Mouse (Mus musculus) hindbrain, postnatal 0 days (tissue): Measurements from ENCODE around the gene Edn2. TPM values are rescaled to one million over a fixed set of nuclear protein-coding genes. Genes with fewer than 3 reads are reported as not detected.

Experiments
- ATAC-seq: fragments of 200-750 bp; cut with Nextera tagmentation; 2 replicates; pipeline ENCODE4 v1.8.0; 2017; ENCODE audit warnings: mild to moderate bottlenecking, moderate TSS enrichment, moderate library complexity
- DNase-seq: peaks from one replicate; pipeline ENCODE4 v3.0.0-alpha.2; 2015; ENCODE audit warnings: low spot score
- H3K27ac ChIP-seq: fragments of 300-500 bp; sonication (generic); 2 replicates; pipeline ENCODE4 v1.5.1; 2014; ENCODE audit warnings: mild to moderate bottlenecking
- H3K27me3 ChIP-seq: fragments of 300-500 bp; sonication (generic); 2 replicates; pipeline ENCODE4 v1.6.1; 2014; ENCODE audit warnings: low read length, mixed read lengths; ENCODE audit not compliant: insufficient read depth
- H3K36me3 ChIP-seq: fragments of 300-500 bp; sonication (generic); 2 replicates; pipeline ENCODE4 v1.6.1; 2014; ENCODE audit warnings: low read length, mixed read lengths; ENCODE audit not compliant: insufficient read depth
- H3K4me1 ChIP-seq: fragments of 300-500 bp; sonication (generic); 2 replicates; pipeline ENCODE4 v1.6.1; 2014; ENCODE audit warnings: antibody characterized with exemption, low read length, mixed read lengths; ENCODE audit not compliant: insufficient read depth
- H3K4me2 ChIP-seq: fragments of 300-500 bp; sonication (generic); 2 replicates; pipeline ENCODE4 v1.6.1; 2014; ENCODE audit warnings: low read depth, mild to moderate bottlenecking, low read length, moderate library complexity, mixed read lengths
- H3K4me3 ChIP-seq: fragments of 300-500 bp; sonication (generic); 2 replicates; pipeline ENCODE4 v1.5.1; 2014; ENCODE audit warnings: low read length
- H3K9ac ChIP-seq: fragments of 300-500 bp; sonication (generic); replicated peaks from 2 replicates; pipeline ENCODE4 v1.6.1; 2014; ENCODE audit warnings: mild to moderate bottlenecking, low read length, moderate library complexity, mixed read lengths
- H3K9me3 ChIP-seq: fragments of 300-500 bp; sonication (generic); 2 replicates; pipeline ENCODE4 v1.6.1; 2016; ENCODE audit warnings: low read length, mixed read lengths
- CTCF ChIP-seq: IDR thresholded peaks from 2 replicates; pipeline ENCODE4 v1.5.1; 2016; ENCODE audit warnings: antibody characterized with exemption, control low read depth, low read depth
- WGBS: fragments of 180-500 bp; shearing (Covaris S2); extraction: QIAGEN DNeasy Blood & Tissue Kit; methylation state at CpG from one replicate; pipeline ENCODE4 v1.1.7; 2014; 5-methylcytosine and 5-hydroxymethylcytosine counted together
- polyA plus RNA-seq: library from polyadenylated mRNA; unstranded; fragments of >200 nt; fragmentation: Nextera tagmentation; extraction: Ambion mirVana; gene quantifications from 2 replicates; pipeline ENCODE4 v1.2.1, GENCODE M21; 2015
- total RNA-seq: library from RNA; depleted of rRNA; stranded (reverse); fragments of >200 nt; gene quantifications from 2 replicates; pipeline ENCODE4 v1.2.3, GENCODE M21; 2014

The Edn2 gene
- total and polyA plus RNA-seq, 2 experiments from 2014 or later = 0.25 to 0.94 TPM

GRCm38 (mm10) chr4:120199184-120199885, 38.3 kb downstream of the Edn2 start:
- no peak for TF ChIP-seq CTCF
- Histone ChIP-seq H3K27me3 (no peaks in the 10 kb centered on the region; the same call in 1 of the 2 replicates), H3K9me3 (no peaks in the 10 kb centered on the region), H3K9ac (no peak overlapping the region), H3K36me3 (no peaks in the 10 kb centered on the region), H3K4me1 (no peaks in the 10 kb centered on the region), H3K4me2 (no peak overlapping the region), H3K27ac (no peak overlapping the region), H3K4me3 (no peak overlapping the region)
- 0 out of 2 replicates have a peak, but pooled peaks have one; percentile 25 for ATAC-seq
- peak; percentile 41 for DNase-seq
- WGBS = 30% methylated on average over 9 of the region's 9 CpGs

- no peak overlapping the region for H3K9ac ChIP-seq
- ATAC-seq (peak; percentile 44), DNase-seq (no peak)
- no peaks in the 10 kb centered on the region for H3K36me3 ChIP-seq
- WGBS = 57% methylated on average over 7 of the region's 7 CpGs
- no peak overlapping the region for H3K27ac ChIP-seq
- H3K4me2 ChIP-seq = no peak overlapping the region
- H3K4me3 ChIP-seq = no peak overlapping the region
- no peaks in the 10 kb centered on the region for H3K9me3 ChIP-seq
- H3K4me1 ChIP-seq = no peaks in the 10 kb centered on the region
- no peaks in the 10 kb centered on the region for H3K27me3 ChIP-seq
- TF ChIP-seq CTCF = no peak
Measured at GRCm38 (mm10) chr4:120200551-120201266, 39.7 kb downstream of the Edn2 start.

GRCm38 (mm10) chr4:120204357-120204942, 43.4 kb downstream of the Edn2 start:
- no peaks in the 10 kb centered on the region for H3K9me3 ChIP-seq
- H3K36me3 ChIP-seq = no peaks in the 10 kb centered on the region
- no peak overlapping the region for H3K27ac ChIP-seq
- H3K4me1 ChIP-seq = no peaks in the 10 kb centered on the region
- H3K4me2 ChIP-seq = no peak overlapping the region
- no peaks in the 10 kb centered on the region for H3K27me3 ChIP-seq
- TF ChIP-seq CTCF = no peak
- 48% methylated on average over 9 of the region's 9 CpGs for WGBS
- DNase-seq (no peak), ATAC-seq (no peak)
- no peak overlapping the region for H3K9ac ChIP-seq
- H3K4me3 ChIP-seq = no peak overlapping the region

- Histone ChIP-seq H3K27me3 (no peaks in the 10 kb centered on the region), H3K4me3 (no peak overlapping the region), H3K27ac (no peak overlapping the region), H3K4me1 (no peaks in the 10 kb centered on the region), H3K4me2 (no peak overlapping the region), H3K9me3 (no peaks in the 10 kb centered on the region), H3K36me3 (no peaks in the 10 kb centered on the region), H3K9ac (no peak overlapping the region)
- WGBS = 58% methylated on average over 6 of the region's 6 CpGs
- ATAC-seq = no peak
- no peak for DNase-seq
- TF ChIP-seq CTCF = no peak
Measured at GRCm38 (mm10) chr4:120206471-120206891, 45.5 kb downstream of the Edn2 start.

GRCm38 (mm10) chr4:120212080-120212479, 51.1 kb downstream of the Edn2 start:
- TF ChIP-seq CTCF = no peak
- DNase-seq = no peak
- H3K36me3 ChIP-seq = no peaks in the 10 kb centered on the region
- no peaks in the 10 kb centered on the region for H3K9me3 ChIP-seq
- no peak overlapping the region for H3K27ac ChIP-seq
- 62% methylated on average over 6 of the region's 6 CpGs for WGBS
- no peaks in the 10 kb centered on the region for H3K4me1 ChIP-seq
- H3K4me2 ChIP-seq = no peak overlapping the region
- no peak overlapping the region for H3K9ac ChIP-seq
- ATAC-seq = no peak
- H3K27me3 ChIP-seq = no peaks in the 10 kb centered on the region
- H3K4me3 ChIP-seq = no peak overlapping the region

GRCm38 (mm10) chr4:120212812-120213211, 51.8 kb downstream of the Edn2 start:
- Histone ChIP-seq H3K4me2 (no peak overlapping the region), H3K4me3 (no peak overlapping the region), H3K36me3 (no peaks in the 10 kb centered on the region), H3K27me3 (no peaks in the 10 kb centered on the region), H3K27ac (no peak overlapping the region), H3K4me1 (no peaks in the 10 kb centered on the region), H3K9ac (no peak overlapping the region), H3K9me3 (no peaks in the 10 kb centered on the region)
- WGBS = 31% methylated on average over 3 of the region's 3 CpGs
- ATAC-seq (no peak), DNase-seq (no peak)
- no peak for TF ChIP-seq CTCF
